Mouse (Mus musculus) retina, postnatal 7 days (tissue): ENCODE measurements at regions not wholly inside any gene's neighbourhood (a gene's known extent, or its start where the extent isn't known, plus 50 kb on each side); places are given as distances from the start of the nearest gene placed in this dataset.

Source experiments
- DNase-seq: peaks from one replicate; pipeline ENCODE4 v3.0.0-alpha.2; 2012; ENCODE audit warnings: low read depth, low spot score

- no peak for DNase-seq
Observed at GRCm38 (mm10) chr9:47133454-47133853, 134.9 kb downstream of the Gm4791 start.

- no peak for DNase-seq
Observed at GRCm38 (mm10) chr9:47133873-47134272, 135.3 kb downstream of the Gm4791 start.

- no peak for DNase-seq
Observed at GRCm38 (mm10) chr9:47134479-47134878, 135.9 kb downstream of the Gm4791 start.

- DNase-seq, result no peak
Observed at GRCm38 (mm10) chr9:47136641-47137040, 138.1 kb downstream of the Gm4791 start.

- no peak for DNase-seq
Observed at GRCm38 (mm10) chr9:47153471-47153870, 154.9 kb downstream of the Gm4791 start.

- DNase-seq, result no peak
Observed at GRCm38 (mm10) chr9:47165480-47166131, 167.1 kb downstream of the Gm4791 start.

- peak; percentile 14 for DNase-seq
Observed at GRCm38 (mm10) chr9:47167681-47168240, 169.2 kb downstream of the Gm4791 start.

- no peak for DNase-seq
Observed at GRCm38 (mm10) chr9:47176044-47176443, 177.5 kb downstream of the Gm4791 start.

- DNase-seq, result no peak
Observed at GRCm38 (mm10) chr9:47218101-47218500, 219.6 kb downstream of the Gm4791 start.

GRCm38 (mm10) chr9:47223536-47223935 lies 225.0 kb downstream of the Gm4791 start:
- peak; percentile 49 for DNase-seq

- no peak for DNase-seq
Observed at GRCm38 (mm10) chr9:47224249-47224648, 225.7 kb downstream of the Gm4791 start.

GRCm38 (mm10) chr9:47226476-47227271 lies 228.1 kb downstream of the Gm4791 start:
- no peak for DNase-seq

- DNase-seq, result no peak
Observed at GRCm38 (mm10) chr9:47227298-47227697, 228.8 kb downstream of the Gm4791 start.

- DNase-seq, result no peak
Observed at GRCm38 (mm10) chr9:47228736-47229135, 230.2 kb downstream of the Gm4791 start.

GRCm38 (mm10) chr9:47229296-47229695 lies 230.8 kb downstream of the Gm4791 start:
- no peak for DNase-seq

GRCm38 (mm10) chr9:47240950-47241349 lies 242.4 kb downstream of the Gm4791 start:
- DNase-seq, result no peak

GRCm38 (mm10) chr9:47242051-47242450 lies 243.5 kb downstream of the Gm4791 start:
- no peak for DNase-seq

- DNase-seq, result no peak
Observed at GRCm38 (mm10) chr9:47242526-47242925, 244.0 kb downstream of the Gm4791 start.

- DNase-seq, result no peak
Observed at GRCm38 (mm10) chr9:47249029-47249428, 250.5 kb downstream of the Gm4791 start.

GRCm38 (mm10) chr9:47251160-47251559 lies 252.6 kb downstream of the Gm4791 start:
- DNase-seq, result no peak

- no peak for DNase-seq
Observed at GRCm38 (mm10) chr9:47253836-47254657, 255.5 kb downstream of the Gm4791 start.

GRCm38 (mm10) chr9:47265946-47266490 lies 264.0 kb upstream of the Cadm1 start:
- no peak for DNase-seq
